Mouse (Mus musculus): Measurements from ENCODE around the gene Ppp1r13b. TPM values are rescaled to one million over a fixed set of nuclear protein-coding genes. Genes with fewer than 3 reads are reported as not detected.

Gene Ppp1r13b
- polyA plus RNA-seq, 1 experiment from 2014 or later = 9.5 TPM

DNA sequence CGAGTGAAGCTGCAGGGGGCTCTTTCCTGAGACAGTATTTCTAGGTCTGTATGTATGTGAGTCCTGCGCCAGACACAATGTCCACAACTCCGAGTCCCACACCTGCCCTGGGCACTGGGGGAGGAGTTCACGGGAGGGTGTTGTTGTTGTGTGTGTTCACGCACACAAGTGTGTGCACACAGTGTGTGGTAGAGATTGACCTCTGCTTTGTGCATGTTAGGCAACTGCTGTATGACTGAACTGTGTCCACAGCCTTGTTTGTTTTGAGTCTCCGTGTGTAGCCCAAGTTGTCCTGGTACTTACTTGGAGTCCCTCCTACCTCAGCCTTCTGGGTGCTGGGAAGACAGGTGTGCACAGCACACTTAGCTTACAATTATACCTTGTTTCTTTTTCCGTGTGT is 117.3 kb downstream of the Ppp1r13b start:
- H3K4me3 ChIP-seq (ENCODE audit: low read depth, low read length) = no peak overlapping the region
- no peak overlapping the region for H3K9ac ChIP-seq (ENCODE audit: low read depth, low read length)
- H3K27me3 ChIP-seq (ENCODE audit: control insufficient read depth, insufficient read depth, low read length) = no peaks in the 10 kb centered on the region
- H3K36me3 ChIP-seq (ENCODE audit: control insufficient read depth, insufficient read depth, low read length) = peaks cover 22% of the 10 kb centered on the region; the same call in 1 of the 2 replicates
- H3K9me3 ChIP-seq (ENCODE audit: control insufficient read depth, low read length) = no peaks in the 10 kb centered on the region
- H3K4me1 ChIP-seq (replicated peaks; ENCODE audit: control insufficient read depth, insufficient read depth, low read length) = no peaks in the 10 kb centered on the region
- DNase-seq (ENCODE audit: low spot score) (no peak), ATAC-seq (ENCODE audit: low FRiP score) (no peak)
- no peak overlapping the region for H3K27ac ChIP-seq (ENCODE audit: low read depth, low read length)
- 90% methylated on average over 7 of the region's 7 CpGs for WGBS
- no peak overlapping the region for H3K4me2 ChIP-seq (replicated peaks; ENCODE audit: low read depth, low read length)

DNA sequence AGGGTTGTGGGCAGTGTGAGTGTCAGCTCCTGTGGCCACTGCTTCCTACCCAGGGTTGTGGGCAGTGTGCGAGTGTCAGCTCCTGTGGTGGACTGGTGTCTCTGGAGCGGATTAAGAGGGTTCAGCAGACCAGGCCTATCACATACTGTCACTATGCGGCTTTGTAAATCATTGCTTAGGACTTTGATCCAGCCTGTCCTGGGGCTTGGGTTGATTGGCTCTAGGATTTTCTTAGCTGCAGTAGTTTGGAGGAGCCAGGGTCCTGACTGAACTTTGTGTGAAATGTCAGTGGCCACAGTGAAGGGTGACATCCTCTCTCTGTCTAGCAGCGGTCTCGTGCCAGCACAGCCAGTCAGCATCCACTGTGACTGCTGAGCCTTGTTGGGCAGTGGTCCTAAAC is 117.8 kb downstream of the Ppp1r13b start:
- Histone ChIP-seq H3K4me1 (replicated peaks; ENCODE audit: control insufficient read depth, insufficient read depth, low read length) (no peaks in the 10 kb centered on the region), H3K4me3 (ENCODE audit: low read depth, low read length) (no peak overlapping the region), H3K27me3 (ENCODE audit: control insufficient read depth, insufficient read depth, low read length) (no peaks in the 10 kb centered on the region), H3K27ac (ENCODE audit: low read depth, low read length) (no peak overlapping the region), H3K9ac (ENCODE audit: low read depth, low read length) (no peak overlapping the region), H3K4me2 (replicated peaks; ENCODE audit: low read depth, low read length) (no peak overlapping the region), H3K9me3 (ENCODE audit: control insufficient read depth, low read length) (no peaks in the 10 kb centered on the region), H3K36me3 (ENCODE audit: control insufficient read depth, insufficient read depth, low read length) (peaks cover 20% of the 10 kb centered on the region; the same call in 1 of the 2 replicates)
- 97% methylated on average over 5 of the region's 5 CpGs for WGBS
- ATAC-seq (ENCODE audit: low FRiP score) = no peak
- no peak for DNase-seq (ENCODE audit: low spot score)

DNA sequence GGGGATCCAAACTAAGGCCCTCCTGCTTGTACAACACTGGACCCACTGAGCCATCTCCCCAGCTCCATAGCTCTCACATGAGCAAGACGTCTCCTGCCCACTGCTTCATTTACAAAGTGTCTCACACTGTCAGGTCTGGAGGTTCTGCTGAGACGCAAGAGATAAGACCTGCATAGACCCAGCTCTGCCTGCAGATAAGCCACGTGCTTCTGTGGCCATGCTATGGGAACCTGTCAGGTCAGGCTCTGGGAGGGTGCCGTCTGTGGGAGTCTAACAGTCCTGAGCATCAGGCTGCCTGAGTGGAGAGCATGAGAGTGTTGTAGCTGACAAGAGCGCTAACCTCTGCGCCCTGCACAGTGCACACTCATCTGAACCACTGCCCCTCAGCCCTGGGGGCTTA is 120.9 kb downstream of the Ppp1r13b start:
- no peaks in the 10 kb centered on the region for H3K9me3 ChIP-seq (ENCODE audit: control insufficient read depth, low read length)
- no peak overlapping the region for H3K4me3 ChIP-seq (ENCODE audit: low read depth, low read length)
- no peaks in the 10 kb centered on the region for H3K27me3 ChIP-seq (ENCODE audit: control insufficient read depth, insufficient read depth, low read length)
- no peaks in the 10 kb centered on the region for H3K4me1 ChIP-seq (replicated peaks; ENCODE audit: control insufficient read depth, insufficient read depth, low read length)
- H3K9ac ChIP-seq (ENCODE audit: low read depth, low read length) = no peak overlapping the region
- no peak overlapping the region for H3K4me2 ChIP-seq (replicated peaks; ENCODE audit: low read depth, low read length)
- no peak for DNase-seq (ENCODE audit: low spot score)
- H3K36me3 ChIP-seq (ENCODE audit: control insufficient read depth, insufficient read depth, low read length) = peaks cover 23% of the 10 kb centered on the region; the same call in 1 of the 2 replicates
- no peak overlapping the region for H3K27ac ChIP-seq (ENCODE audit: low read depth, low read length)
- no peak for ATAC-seq (ENCODE audit: low FRiP score)
- 93% methylated on average over 6 of the region's 6 CpGs for WGBS

DNA sequence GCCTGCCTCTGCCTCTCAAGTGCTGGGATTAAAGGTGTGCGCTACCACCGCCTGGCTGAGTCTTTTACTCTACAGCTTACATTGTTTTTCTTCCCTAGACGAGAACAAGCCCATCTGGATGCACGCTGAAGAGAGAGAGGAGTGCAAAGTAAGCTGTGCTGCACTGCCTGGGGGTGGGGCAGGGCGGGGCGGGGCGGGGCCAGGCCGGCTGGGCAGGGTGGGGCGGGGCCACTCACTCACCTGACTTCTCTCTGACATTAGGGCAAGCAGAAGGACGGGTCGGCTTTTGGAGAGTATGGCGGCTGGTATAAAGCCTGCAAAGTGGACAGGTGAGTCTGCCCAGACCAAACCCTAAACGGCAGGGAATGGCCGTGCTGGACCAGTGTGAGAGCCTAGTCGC is 122.7 kb downstream of the Ppp1r13b start:
- Histone ChIP-seq H3K4me2 (replicated peaks; ENCODE audit: low read depth, low read length) (no peak overlapping the region), H3K9me3 (ENCODE audit: control insufficient read depth, low read length) (no peaks in the 10 kb centered on the region), H3K27ac (ENCODE audit: low read depth, low read length) (no peak overlapping the region), H3K36me3 (ENCODE audit: control insufficient read depth, insufficient read depth, low read length) (peaks cover 24% of the 10 kb centered on the region; the same call in 1 of the 2 replicates), H3K9ac (ENCODE audit: low read depth, low read length) (no peak overlapping the region), H3K27me3 (ENCODE audit: control insufficient read depth, insufficient read depth, low read length) (no peaks in the 10 kb centered on the region), H3K4me3 (ENCODE audit: low read depth, low read length) (no peak overlapping the region), H3K4me1 (replicated peaks; ENCODE audit: control insufficient read depth, insufficient read depth, low read length) (no peaks in the 10 kb centered on the region)
- WGBS = 77% methylated on average over 15 of the region's 15 CpGs
- ATAC-seq (ENCODE audit: low FRiP score) (no peak), DNase-seq (ENCODE audit: low spot score) (no peak)

DNA sequence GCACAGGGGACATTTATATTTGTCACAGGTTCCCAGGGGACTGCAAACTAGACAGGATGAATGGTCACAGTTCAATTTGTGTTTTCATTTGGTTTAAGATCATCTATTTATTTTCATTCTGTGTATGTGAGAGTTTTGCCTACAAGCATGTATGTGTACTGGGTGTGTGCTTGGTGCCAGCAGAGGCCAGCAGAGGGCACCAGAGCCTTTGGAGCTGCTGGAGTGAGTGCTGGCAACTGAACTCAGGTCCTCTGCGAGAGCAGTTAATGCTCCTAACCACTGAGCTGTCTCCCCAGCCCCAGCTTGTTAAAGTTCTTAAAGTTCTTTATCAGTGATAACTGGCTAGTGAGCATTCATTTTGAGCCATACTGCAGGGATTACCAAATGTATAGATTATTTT is 128.4 kb downstream of the Ppp1r13b start:
- no peak overlapping the region for H3K27ac ChIP-seq (ENCODE audit: low read depth, low read length)
- H3K9me3 ChIP-seq (ENCODE audit: control insufficient read depth, low read length) = no peaks in the 10 kb centered on the region
- ATAC-seq (ENCODE audit: low FRiP score) (no peak), DNase-seq (ENCODE audit: low spot score) (no peak)
- H3K4me3 ChIP-seq (ENCODE audit: low read depth, low read length) = no peak overlapping the region
- H3K4me2 ChIP-seq (replicated peaks; ENCODE audit: low read depth, low read length) = no peak overlapping the region
- H3K9ac ChIP-seq (ENCODE audit: low read depth, low read length) = no peak overlapping the region
- WGBS = 100% methylated on average over 1 of the region's 1 CpGs
- peaks cover 36% of the 10 kb centered on the region for H3K36me3 ChIP-seq (ENCODE audit: control insufficient read depth, insufficient read depth, low read length)
- H3K27me3 ChIP-seq (ENCODE audit: control insufficient read depth, insufficient read depth, low read length) = no peaks in the 10 kb centered on the region
- H3K4me1 ChIP-seq (replicated peaks; ENCODE audit: control insufficient read depth, insufficient read depth, low read length) = no peaks in the 10 kb centered on the region

Other genes starting within 250 kb of the Ppp1r13b start
- 2,103 and 2,160 TPM in 2 replicates for gene Ckb, start 235.8 kb downstream of the Ppp1r13b start, polyA plus RNA-seq (2014; fragmentation: Nextera tagmentation; extraction: Ambion mirVana)
- 4.5 and 5.0 TPM in 2 replicates for gene Trmt61a, start 230.0 kb downstream of the Ppp1r13b start, polyA plus RNA-seq (2014; fragmentation: Nextera tagmentation; extraction: Ambion mirVana)
- gene Bag5, start 194.9 kb downstream of the Ppp1r13b start, polyA plus RNA-seq (2014; fragmentation: Nextera tagmentation; extraction: Ambion mirVana) = 61.5 and 63.3 TPM in 2 replicates
- gene Apopt1, start 194.8 kb downstream of the Ppp1r13b start, polyA plus RNA-seq (2014; fragmentation: Nextera tagmentation; extraction: Ambion mirVana) = 52.5 and 54.2 TPM in 2 replicates
- gene Klc1, start 149.3 kb downstream of the Ppp1r13b start, polyA plus RNA-seq (2014; fragmentation: Nextera tagmentation; extraction: Ambion mirVana) = 345 and 366 TPM in 2 replicates
- 8.2 and 9.8 TPM in 2 replicates for gene Xrcc3, start 94.2 kb downstream of the Ppp1r13b start, polyA plus RNA-seq (2014; fragmentation: Nextera tagmentation; extraction: Ambion mirVana)
- gene Zfyve21, start 93.9 kb downstream of the Ppp1r13b start, polyA plus RNA-seq (2014; fragmentation: Nextera tagmentation; extraction: Ambion mirVana) = 54.2 and 54.7 TPM in 2 replicates
- 582 and 583 TPM in 2 replicates for gene Atp5mpl, start 58.9 kb upstream of the Ppp1r13b start, polyA plus RNA-seq (2014; fragmentation: Nextera tagmentation; extraction: Ambion mirVana)
- 0.37 and 0.81 TPM in 2 replicates for gene Tdrd9, start 63.4 kb upstream of the Ppp1r13b start, polyA plus RNA-seq (2014; fragmentation: Nextera tagmentation; extraction: Ambion mirVana)
- gene Rd3l, start 73.2 kb upstream of the Ppp1r13b start, polyA plus RNA-seq (2014; fragmentation: Nextera tagmentation; extraction: Ambion mirVana) = not detected in 2 replicates
- 0.52 and 0.65 TPM in 2 replicates for gene Aspg, start 198.6 kb upstream of the Ppp1r13b start, polyA plus RNA-seq (2014; fragmentation: Nextera tagmentation; extraction: Ambion mirVana)
- gene Kif26a, start 238.1 kb upstream of the Ppp1r13b start, polyA plus RNA-seq (2014; fragmentation: Nextera tagmentation; extraction: Ambion mirVana) = 2.0 and 2.2 TPM in 2 replicates

Measured in hindbrain, embryonic 11.5 days (tissue).